Mouse (Mus musculus): ENCODE data around the gene Il10rb. TPM values are rescaled to one million over a fixed set of nuclear protein-coding genes. Genes with fewer than 3 reads are reported as not detected.

Gene Il10rb
- total RNA-seq, 4 experiments from 2014 or later: 281 to 305 (median 301) TPM

DNA sequence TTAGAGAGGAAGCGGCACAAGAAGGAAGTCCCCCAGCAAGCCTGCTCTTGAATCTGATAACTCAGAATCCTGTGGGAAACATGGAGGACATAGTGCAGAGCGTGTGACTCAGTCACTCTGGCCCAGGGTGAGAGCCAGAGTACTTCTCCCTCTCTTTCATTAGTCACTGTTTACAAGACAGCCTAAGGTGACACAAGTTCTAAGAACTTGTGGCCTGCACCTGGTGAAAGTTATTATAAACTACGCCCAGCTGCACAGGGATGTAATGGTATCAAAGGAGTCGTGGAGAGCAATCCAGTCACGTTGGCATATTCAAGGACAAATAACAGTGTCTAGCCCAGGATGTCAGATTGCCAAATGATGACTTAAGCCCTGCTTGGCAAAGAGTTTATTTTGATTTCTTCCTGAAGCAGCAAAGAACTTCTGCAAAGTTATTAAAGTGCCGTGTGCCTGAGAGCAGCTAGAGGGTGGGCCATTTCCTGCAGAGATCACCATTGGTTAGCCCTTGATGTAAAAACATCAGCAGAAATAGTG is 46.5 kb downstream of the Il10rb start:
- DNase-seq: peak; percentile 62

DNA sequence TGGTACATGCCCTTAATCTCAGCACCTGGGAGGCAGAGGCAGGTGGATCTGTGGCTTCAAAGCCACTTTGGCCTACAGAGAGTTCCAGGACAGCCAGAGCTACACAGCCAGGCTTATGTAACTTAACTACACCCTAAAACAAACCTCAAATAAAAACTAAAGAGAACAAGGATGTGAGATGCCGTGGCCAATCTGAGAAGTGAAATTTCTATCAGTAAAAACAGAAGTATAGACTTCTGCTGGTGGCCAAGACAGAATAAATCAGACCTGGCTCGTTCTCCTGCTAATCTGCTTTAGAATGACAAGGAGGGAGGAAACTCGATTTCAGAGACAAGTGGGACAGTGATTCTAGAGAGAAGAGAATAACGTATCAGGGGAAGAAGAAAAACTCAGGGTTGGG is 49.9 kb downstream of the Il10rb start:
- DNase-seq: no peak

DNA sequence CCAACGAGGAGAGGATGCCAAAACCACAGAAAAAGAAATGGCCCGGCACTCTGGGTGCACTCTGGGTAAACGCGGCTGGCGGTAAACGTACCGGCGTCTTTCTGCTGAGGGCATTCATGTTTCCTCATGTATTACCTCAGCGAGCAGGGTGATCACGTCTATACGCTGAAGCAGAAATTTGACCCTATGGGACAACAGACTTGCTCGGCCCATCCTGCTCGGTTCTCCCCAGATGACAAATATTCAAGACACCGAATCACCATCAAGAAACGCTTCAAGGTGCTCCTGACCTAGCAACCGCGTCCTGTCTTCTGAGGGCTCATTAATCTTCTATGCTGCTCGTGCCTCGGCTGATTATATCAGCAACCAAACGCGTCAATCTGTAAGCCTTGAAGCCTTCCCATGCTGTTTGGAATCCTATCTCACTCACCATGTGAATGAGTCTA is 52.4 kb downstream of the Il10rb start:
- DNase-seq: no peak

DNA sequence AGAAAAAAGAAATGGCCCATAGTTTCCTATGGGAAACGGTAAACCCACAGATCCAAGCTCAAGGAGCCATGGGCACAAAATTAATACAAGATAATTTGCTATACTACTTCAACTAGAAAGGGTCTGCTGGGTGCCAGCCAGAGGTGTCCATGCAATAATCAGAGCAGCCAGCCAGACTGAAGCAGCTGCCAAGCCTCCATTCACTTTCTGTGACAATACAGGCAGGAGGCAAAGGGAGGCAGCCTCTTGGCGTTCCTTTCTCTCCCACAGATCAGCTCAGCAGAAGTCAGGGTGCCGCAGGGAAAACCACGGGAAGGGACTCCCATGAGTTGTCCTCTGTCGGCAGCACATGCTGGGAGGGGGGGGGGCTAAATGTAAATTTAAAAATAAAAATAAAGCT is 53.0 kb downstream of the Il10rb start:
- no peak for DNase-seq

DNA sequence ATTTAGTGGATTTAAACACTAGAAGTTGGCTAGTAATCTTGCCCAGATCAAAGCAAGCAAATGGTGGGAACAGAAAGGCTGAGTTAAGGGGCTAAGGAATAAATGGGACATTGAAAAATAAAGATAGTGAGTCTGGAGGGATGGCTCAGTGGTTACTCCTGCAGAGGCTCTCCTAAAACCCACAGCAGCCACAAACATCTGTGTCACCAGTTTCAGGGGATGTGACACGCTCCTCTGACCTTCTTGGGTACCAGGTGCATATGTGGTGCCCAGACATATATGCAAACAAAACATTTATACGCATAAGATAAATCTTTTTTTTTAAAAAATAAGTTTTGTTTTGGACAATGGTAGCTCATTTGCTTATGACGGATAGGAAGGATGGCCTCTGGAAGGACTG is 53.4 kb downstream of the Il10rb start:
- DNase-seq: no peak

DNA sequence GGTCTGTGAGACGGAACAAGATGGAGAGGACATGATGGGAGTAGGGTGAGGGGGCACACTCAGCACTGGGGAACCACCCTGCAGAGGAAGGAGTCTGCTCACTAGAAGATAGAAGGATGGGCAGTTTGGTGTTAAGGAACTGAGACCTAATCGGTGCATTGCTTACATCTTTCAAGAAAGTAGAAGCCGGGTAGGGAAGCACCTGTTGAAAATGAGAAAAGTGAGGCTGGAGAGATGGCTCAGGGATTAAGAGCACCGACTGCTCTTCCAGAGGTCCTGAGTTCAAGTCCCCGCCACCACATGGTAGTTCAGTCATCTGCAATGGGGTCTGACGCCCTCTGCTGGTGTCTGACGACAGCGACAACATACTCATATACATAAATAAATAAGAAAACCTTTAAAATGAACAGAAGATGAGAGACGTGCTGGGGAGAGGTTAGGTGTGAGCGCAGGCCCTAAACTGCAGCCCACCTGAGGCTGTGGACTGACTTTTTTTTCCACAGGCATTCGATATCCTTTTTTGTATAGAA is 53.9 kb downstream of the Il10rb start:
- DNase-seq: no peak

DNA sequence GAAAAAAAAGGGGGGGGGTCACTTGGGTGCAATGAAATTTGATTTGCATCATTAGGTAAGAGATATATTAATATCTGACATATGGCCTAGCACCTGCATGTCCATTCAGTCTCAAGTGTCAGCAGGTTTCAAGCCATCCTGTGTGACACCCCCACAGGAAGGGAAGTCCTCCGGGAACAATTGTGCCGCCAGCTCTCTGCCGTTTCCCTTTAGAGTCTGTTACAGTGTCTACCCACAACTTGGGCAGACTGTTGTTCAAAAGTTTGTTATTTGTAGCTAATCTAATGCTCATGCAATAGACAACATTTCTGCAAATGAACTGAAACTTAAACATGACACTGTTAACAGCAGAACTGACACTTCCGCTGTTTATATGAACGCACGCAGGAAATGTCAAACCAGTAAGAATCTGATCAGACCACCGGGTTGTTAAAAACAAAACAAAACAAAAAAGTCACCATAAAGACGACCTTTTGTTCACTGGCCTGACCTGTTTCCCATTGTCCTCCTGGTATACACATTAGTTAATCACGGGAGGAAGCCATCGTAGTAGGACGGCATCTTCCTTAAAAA is 55.2 kb downstream of the Il10rb start:
- no peak for DNase-seq

DNA sequence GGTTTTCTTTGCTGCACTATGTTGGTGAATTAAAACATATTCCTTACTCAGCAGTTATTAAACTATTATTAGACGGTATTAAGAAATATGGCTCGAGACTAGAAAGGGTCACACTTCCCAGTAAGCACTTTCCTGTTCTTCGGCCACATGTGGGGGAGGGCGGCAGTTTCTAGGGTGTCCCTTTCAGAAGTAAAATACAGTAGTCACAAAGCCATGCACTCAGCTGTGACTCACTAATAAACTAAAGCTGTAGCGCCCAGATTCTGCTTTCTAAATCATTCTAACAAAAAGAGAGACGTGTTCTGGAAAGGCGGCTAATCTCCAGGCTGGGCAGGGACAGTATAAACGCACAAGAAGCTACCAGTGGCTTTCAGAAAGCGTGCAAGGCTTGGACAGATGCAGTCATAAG is 55.8 kb downstream of the Il10rb start:
- DNase-seq: no peak

DNA sequence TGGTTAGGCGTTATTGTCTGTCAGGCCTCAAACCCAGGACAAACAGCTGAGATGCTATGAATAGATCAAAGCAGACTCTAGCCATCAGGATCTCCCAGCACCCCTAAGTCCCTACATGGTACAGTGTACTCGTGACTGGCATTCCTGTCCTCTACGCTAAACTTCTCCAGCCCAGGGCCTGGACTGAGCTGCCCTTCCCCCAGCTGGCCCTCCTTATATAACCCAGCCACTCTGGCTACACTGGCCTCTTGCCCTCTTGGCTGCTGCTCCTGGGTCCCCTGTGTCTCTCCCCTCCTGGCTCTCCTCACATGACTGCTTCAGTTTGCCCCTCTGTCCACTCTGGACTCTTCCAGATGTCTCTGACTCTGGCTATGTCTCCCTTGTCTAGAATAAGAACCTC is 56.7 kb downstream of the Il10rb start:
- no peak for DNase-seq

DNA sequence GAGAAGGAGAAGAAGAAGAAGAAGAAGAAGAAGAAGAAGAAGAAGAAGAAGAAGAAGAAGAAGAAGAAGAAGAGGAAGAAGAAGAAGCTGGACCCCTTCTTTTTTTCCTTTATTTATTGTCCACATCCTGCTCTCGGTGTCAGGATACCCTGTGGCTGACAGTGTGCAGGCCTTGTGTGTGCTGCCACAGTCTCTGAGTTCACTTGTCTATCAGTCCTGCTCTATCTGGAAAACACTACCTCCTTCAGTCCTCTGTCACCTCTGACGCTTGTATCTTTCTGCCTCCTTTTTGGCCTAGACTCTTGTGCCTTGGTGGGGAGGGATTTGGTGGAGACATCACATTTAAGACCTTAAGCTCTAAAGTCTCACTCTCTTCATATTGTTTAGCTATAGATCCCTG is 57.4 kb downstream of the Il10rb start:
- no peak for DNase-seq

DNA sequence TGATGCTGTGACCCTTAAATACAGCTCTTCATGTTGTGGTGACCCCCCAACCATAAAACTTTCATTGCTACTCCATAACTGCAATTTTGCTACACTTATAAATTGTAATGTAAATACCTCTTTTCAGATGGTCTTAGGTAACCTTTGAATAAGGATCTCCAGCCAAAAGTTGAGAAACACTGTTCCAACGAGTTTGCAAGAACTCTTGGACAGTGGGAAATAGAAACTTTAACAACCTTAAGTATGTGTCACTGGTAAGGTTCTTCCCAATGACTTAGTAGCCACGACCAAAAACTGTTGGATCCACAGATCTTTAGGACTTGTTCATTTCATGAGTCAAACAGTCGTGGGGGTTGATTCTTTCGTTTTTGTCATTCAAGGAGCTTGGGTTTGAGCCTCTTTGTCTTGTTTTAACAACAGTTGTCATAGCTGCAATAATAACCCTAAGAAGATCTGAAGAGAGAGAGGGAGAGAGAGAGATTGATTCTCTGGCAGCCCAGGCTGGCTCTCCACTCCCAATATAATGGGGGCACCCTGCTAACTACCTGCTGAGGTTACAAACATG is 58.0 kb downstream of the Il10rb start:
- DNase-seq: no peak

DNA sequence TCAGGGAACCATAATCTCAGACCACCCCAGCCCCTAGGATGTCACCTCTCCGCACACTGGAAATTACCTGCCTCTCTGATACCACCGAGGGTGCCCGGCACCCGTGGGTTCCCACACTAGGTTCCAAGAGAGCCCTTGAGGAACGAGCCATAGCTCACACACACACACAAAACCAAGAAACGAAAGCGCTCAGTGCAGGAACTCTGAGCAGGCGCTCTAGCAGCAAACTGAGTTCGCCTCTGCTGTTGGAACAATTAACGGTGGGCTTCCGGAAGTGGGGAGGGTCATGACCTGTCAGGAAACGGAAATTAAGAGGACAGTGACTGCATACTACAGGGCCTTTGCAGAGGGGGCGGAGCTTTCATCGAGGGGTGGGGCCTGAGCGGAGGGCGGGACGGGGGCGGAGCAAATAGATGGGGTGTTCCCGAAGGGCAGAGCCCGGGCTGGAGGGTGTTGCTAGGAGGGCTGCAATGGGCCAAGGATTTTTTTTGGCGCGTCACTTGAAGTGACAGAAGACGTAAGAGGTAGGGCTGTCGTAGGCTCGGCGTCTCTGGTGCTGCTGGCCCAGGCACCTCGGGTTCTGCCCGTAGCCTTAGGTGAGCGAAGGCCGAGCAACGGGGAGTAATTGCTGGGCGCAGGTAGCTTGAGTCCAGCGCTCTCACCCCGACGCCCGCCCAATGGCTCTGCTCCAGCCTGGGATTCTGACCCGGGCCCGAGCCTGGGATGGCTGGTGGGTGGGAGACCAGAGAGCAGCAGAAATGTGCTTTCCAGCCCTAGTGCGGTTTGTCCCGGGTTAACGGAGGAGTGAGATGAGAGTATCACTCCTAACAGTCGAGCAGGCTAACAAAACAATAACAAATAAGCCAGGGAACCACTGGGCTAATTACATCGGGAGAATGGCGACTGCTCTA is 58.9 kb downstream of the Il10rb start:
- DNase-seq: peak; percentile 84

DNA sequence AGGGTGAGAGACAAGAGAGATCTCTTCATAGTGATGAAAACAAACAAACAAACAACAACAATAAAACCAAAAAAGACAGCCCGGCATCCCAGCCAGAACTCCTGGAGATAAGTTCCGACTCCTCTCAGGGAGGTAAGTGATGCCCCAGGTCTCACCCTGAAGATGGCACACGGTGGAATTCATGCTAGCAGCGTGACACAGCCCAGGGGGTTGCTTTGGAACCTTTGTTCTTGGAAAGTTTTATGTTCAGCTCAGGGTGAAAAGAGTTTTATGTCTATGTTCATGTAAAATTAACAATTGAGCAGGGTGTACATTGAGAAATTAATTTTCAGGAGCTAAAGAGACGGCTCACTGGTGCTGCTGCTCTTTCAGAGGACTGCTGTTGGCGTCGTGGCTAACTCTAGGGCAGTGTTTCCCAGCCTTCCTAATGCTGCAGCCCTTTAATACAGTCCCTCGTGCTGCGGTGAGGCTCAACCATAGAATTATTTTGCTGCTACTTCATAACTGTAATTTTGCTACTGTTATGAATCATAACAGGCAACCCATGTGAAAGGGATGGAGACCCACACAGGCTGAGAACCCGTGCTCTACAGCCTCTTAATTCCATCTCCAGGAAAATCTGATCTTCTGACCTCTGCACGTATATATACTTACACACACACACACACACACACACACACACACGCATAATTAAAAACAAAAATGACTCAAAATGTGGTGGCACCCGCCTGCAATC is 59.7 kb downstream of the Il10rb start:
- no peak for DNase-seq

DNA sequence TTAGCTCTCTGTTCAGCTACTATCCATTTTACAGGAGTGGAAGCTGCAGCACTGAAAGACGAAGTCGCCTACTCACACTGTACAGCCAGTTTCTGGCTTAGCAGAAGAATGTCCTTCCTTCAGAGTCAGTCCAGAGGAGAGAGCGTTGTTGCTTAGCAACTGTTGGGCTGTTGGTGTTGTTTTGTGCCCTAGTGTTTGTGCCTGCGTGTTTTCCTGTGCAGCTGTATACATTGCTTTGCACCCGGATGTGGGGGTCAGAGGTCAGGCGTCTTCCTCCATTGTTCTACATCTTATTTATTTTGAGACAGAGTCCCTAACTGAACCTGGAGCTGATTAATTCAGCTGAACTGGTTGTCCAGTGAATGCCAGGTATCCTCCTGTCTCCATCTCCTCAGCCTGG is 60.6 kb downstream of the Il10rb start:
- DNase-seq: no peak

DNA sequence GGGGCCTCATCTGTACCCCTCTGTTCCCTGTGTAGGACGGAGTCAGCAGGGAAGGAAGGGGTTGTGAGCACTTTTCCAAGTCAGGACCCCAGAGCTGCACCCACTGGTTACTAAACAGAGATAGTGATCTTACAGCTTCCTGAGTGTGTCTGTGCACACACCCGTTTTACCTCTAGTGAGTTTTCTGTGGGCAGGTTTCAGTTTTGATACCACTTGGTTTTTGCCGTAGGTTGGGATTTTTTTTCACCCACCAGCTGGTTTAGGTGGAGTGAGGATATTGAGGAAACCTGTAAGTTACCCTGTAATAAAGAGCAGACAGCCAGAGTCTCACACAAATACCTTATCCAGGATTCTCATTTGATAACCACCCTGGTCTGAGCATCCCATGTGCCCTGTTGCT is 64.5 kb downstream of the Il10rb start:
- DNase-seq: no peak

DNA sequence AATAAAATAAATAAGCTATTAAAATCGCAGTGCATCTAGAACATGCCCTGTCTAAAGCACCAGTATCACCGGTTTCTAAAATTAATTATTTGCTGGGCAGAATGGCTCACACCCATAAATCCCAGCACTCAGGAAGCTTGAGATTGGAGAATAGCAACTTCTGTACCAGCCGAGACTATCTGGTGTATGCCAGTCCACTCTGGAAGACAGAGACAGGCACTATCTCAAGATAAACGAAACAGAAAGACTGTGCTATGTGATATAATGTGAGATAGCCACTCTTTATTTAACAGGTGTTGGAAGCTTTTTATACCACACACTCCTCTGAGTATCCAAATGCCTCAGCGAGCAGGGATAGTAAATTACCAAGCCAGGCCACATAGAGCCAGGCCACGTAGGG is 65.5 kb downstream of the Il10rb start:
- no peak for DNase-seq

Other genes starting within 250 kb of the Il10rb start
- gene Olig2, start 180.7 kb upstream of the Il10rb start, total RNA-seq (2022): not detected
- under 1 TPM in 1 of 4 experiments, not detected in 3; 0.20 TPM for gene Olig1, start 136.4 kb upstream of the Il10rb start, total RNA-seq (2022)
- gene Ifnar2, start 33.4 kb upstream of the Il10rb start, total RNA-seq (2022): 100 to 1,000 TPM in 1 of 4 experiments, 10 to 100 TPM in 3; 83.7 to 103 (median 95.8) TPM
- under 1 TPM in 1 of 4 experiments, not detected in 3; 0.54 TPM for gene Gm21970, start 14.4 kb upstream of the Il10rb start, total RNA-seq (2022)
- 10 to 100 TPM; 53.4 to 86.0 (median 68.6) TPM for gene Ifnar1, start 79.1 kb downstream of the Il10rb start, total RNA-seq (2022)
- 10 to 100 TPM; 21.8 to 35.9 (median 29.7) TPM for gene Ifngr2, start 140.9 kb downstream of the Il10rb start, total RNA-seq (2022)
- 10 to 100 TPM; 46.4 to 63.8 (median 60.6) TPM for gene Tmem50b, start 191.6 kb downstream of the Il10rb start, total RNA-seq (2022)
- gene Dnajc28, start 212.9 kb downstream of the Il10rb start, total RNA-seq (2022): 10 to 100 TPM; 13.3 to 17.8 (median 14.2) TPM
- gene Gart, start 240.8 kb downstream of the Il10rb start, total RNA-seq (2022): 100 to 1,000 TPM; 112 to 153 (median 129) TPM
- 100 to 1,000 TPM; 235 to 405 (median 309) TPM for gene Son, start 241.3 kb downstream of the Il10rb start, total RNA-seq (2022)

Data from adrenal gland, adult 8-10 months (tissue).